Mouse (Mus musculus): ENCODE results near the gene Satl1. TPM values are rescaled to one million over a fixed set of nuclear protein-coding genes. Genes with fewer than 3 reads are reported as not detected.

Satl1 gene
- polyA plus RNA-seq, 1 experiment from 2014 or later, result not detected

Other genes with a start within 250 kb of the Satl1 start
- gene 4933403O08Rik, start 167.7 kb downstream of the Satl1 start, polyA plus RNA-seq (2015; fragmentation: Nextera tagmentation; extraction: Ambion mirVana), result 0.23 TPM in 1 of 2 replicates, not detected in the other
- gene Apool, start 95.4 kb downstream of the Satl1 start, polyA plus RNA-seq (2015; fragmentation: Nextera tagmentation; extraction: Ambion mirVana), result 15.1 and 18.5 TPM in 2 replicates
- gene 2010106E10Rik, start 88.5 kb upstream of the Satl1 start, polyA plus RNA-seq (2015; fragmentation: Nextera tagmentation; extraction: Ambion mirVana), result not detected in 2 replicates
- gene Zfp711, start 193.7 kb upstream of the Satl1 start, polyA plus RNA-seq (2015; fragmentation: Nextera tagmentation; extraction: Ambion mirVana), result 32.1 and 36.6 TPM in 2 replicates

Measured in midbrain, embryonic 15.5 days (tissue).